Mouse (Mus musculus) kidney, postnatal 0 days (tissue): Measurements from ENCODE around the gene Agrp. TPM values are rescaled to one million over a fixed set of nuclear protein-coding genes. Genes with fewer than 3 reads are reported as not detected.

Source experiments
- ATAC-seq: fragments of 200-750 bp; cut with Nextera tagmentation; replicated peaks from 2 replicates; pipeline ENCODE4 v1.8.0; 2017; ENCODE audit warnings: low read depth, moderate number of reproducible peaks, moderate TSS enrichment, moderate library complexity; ENCODE audit not compliant: low FRiP score
- DNase-seq: peaks from one replicate; pipeline ENCODE4 v3.0.0-alpha.2; 2016; ENCODE audit warnings: low spot score
- H3K27ac ChIP-seq: fragments of 300-500 bp; sonication (generic); 2 replicates; pipeline ENCODE4 v1.5.1; 2014; ENCODE audit warnings: mild to moderate bottlenecking
- H3K27me3 ChIP-seq: fragments of 300-500 bp; sonication (generic); 2 replicates; pipeline ENCODE4 v1.6.1; 2014; ENCODE audit warnings: low read length, mixed read lengths; ENCODE audit not compliant: insufficient read depth
- H3K36me3 ChIP-seq: fragments of 300-500 bp; sonication (generic); 2 replicates; pipeline ENCODE4 v1.6.1; 2014; ENCODE audit warnings: low read length, mixed read lengths; ENCODE audit not compliant: insufficient read depth
- H3K4me1 ChIP-seq: fragments of 300-500 bp; sonication (generic); replicated peaks from 2 replicates; pipeline ENCODE4 v1.6.1; 2014; ENCODE audit warnings: antibody characterized with exemption, low read length, mixed read lengths; ENCODE audit not compliant: insufficient read depth
- H3K4me2 ChIP-seq: fragments of 300-500 bp; sonication (generic); 2 replicates; pipeline ENCODE4 v1.6.1; 2014; ENCODE audit warnings: mild to moderate bottlenecking, low read length, moderate library complexity, mixed read lengths
- H3K4me3 ChIP-seq: fragments of 300-500 bp; sonication (generic); replicated peaks from 2 replicates; pipeline ENCODE4 v1.5.1; 2014; ENCODE audit warnings: low read depth, low read length
- H3K9ac ChIP-seq: fragments of 300-500 bp; sonication (generic); 2 replicates; pipeline ENCODE4 v1.6.1; 2014; ENCODE audit warnings: low read depth, low read length
- H3K9me3 ChIP-seq: fragments of 300-500 bp; sonication (generic); replicated peaks from 2 replicates; pipeline ENCODE4 v1.6.1; 2016; ENCODE audit warnings: low read length, inconsistent platforms, mixed read lengths
- CTCF ChIP-seq: IDR thresholded peaks from 2 replicates; pipeline ENCODE4 v1.5.1; 2016; ENCODE audit warnings: antibody characterized with exemption, low read depth, mild to moderate bottlenecking, moderate library complexity
- WGBS: fragments of 180-500 bp; shearing (Covaris S2); extraction: QIAGEN DNeasy Blood & Tissue Kit; methylation state at CpG from one replicate; pipeline ENCODE4 v1.1.7; 2014; 5-methylcytosine and 5-hydroxymethylcytosine counted together
- polyA plus RNA-seq: library from polyadenylated mRNA; unstranded; fragments of >200 nt; fragmentation: Nextera tagmentation; extraction: Ambion mirVana; gene quantifications from 2 replicates; pipeline ENCODE4 v1.2.1, GENCODE M21; 2015

Agrp gene
- polyA plus RNA-seq, 1 experiment from 2014 or later: 0.61 TPM

DNA sequence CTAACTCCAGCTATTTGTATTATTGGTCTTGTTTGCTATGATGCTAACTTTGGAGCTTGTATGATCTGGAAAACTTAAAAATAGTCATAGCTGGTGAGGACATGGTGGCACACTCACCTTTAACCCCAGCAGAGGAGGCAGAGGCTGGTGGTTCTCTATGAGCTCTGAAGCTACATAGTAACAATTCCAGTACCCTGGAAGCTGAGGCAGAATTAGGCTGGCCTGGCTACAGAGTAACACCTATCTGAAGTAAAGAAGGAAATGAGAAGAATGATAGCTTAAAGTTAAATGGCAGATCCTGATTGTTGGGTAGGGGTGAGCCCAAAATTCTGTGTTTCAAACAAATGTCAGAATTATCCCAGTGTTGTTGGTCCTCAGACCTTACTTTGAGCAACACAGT is 20.4 kb upstream of the Agrp start:
- H3K4me2 ChIP-seq: no peak overlapping the region
- no peak for TF ChIP-seq CTCF
- H3K27ac ChIP-seq: no peak overlapping the region
- H3K4me1 ChIP-seq: no peaks in the 10 kb centered on the region
- H3K4me3 ChIP-seq: no peak overlapping the region
- no peak for ATAC-seq
- no peak overlapping the region for H3K9ac ChIP-seq
- 0 out of 2 replicates have a peak, but pooled peaks cover 9% of the 10 kb centered on the region for H3K36me3 ChIP-seq
- no peaks in the 10 kb centered on the region for H3K9me3 ChIP-seq
- H3K27me3 ChIP-seq: no peaks in the 10 kb centered on the region
- DNase-seq: no peak

GRCm38 (mm10) chr8:105648929-105649328 is 11.7 kb upstream of the Agrp start:
- Histone ChIP-seq H3K27ac (no peak overlapping the region), H3K27me3 (no peaks in the 10 kb centered on the region), H3K4me1 (no peaks in the 10 kb centered on the region; the same call in 1 of the 2 replicates), H3K9ac (no peak overlapping the region), H3K36me3 (peaks cover 26% of the 10 kb centered on the region; the same call in 1 of the 2 replicates), H3K4me3 (no peak overlapping the region), H3K4me2 (no peak overlapping the region), H3K9me3 (no peaks in the 10 kb centered on the region)
- 86% methylated on average over 1 of the region's 1 CpGs for WGBS
- TF ChIP-seq CTCF: no peak
- no peak for ATAC-seq
- no peak for DNase-seq

- Histone ChIP-seq H3K36me3 (peaks cover 15% of the 10 kb centered on the region; the same call in 1 of the 2 replicates), H3K4me3 (no peak overlapping the region), H3K27ac (no peak overlapping the region), H3K27me3 (no peaks in the 10 kb centered on the region), H3K9ac (no peak overlapping the region), H3K4me2 (no peak overlapping the region), H3K4me1 (no peaks in the 10 kb centered on the region), H3K9me3 (no peaks in the 10 kb centered on the region)
- 100% methylated on average over 1 of the region's 1 CpGs for WGBS
- no peak for TF ChIP-seq CTCF
- no peak for ATAC-seq
- no peak for DNase-seq
These were observed 8.0 kb upstream of the Agrp start for GRCm38 (mm10) chr8:105645205-105645604.

GRCm38 (mm10) chr8:105640511-105640910 is 3.3 kb upstream of the Agrp start:
- Histone ChIP-seq H3K9me3 (no peaks in the 10 kb centered on the region), H3K27me3 (no peaks in the 10 kb centered on the region), H3K36me3 (peaks cover 8% of the 10 kb centered on the region; the same call in 1 of the 2 replicates), H3K4me1 (peaks cover 8% of the 10 kb centered on the region), H3K27ac (no peak overlapping the region), H3K4me2 (no peak overlapping the region), H3K4me3 (no peak overlapping the region), H3K9ac (no peak overlapping the region)
- 57% methylated on average over 2 of the region's 2 CpGs for WGBS
- DNase-seq (peak; percentile 57), ATAC-seq (no peak)
- TF ChIP-seq CTCF: no peak

DNA sequence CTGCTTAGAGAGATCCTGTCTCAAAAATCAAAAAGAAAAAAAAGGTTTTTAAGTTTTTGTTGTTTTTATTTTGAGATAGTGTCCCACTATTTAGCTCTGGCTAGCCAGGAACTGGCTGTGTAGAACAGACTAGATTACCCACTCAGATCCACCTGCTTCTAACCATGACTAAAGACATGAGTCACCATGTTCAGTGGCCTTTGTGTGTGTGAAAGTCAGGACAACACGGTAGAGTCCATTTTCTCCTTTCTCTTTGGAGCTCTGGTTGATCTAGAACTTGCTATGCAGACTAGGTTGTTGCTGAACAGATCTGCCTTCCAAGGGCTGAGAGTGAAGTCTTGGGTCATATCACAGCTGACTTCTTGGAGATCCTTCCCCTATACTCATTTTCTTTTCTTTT is 2.6 kb upstream of the Agrp start:
- no peaks in the 10 kb centered on the region for H3K9me3 ChIP-seq
- no peak for TF ChIP-seq CTCF
- ATAC-seq (no peak), DNase-seq (no peak)
- peaks cover 8% of the 10 kb centered on the region for H3K4me1 ChIP-seq
- H3K36me3 ChIP-seq: peaks cover 5% of the 10 kb centered on the region; the same call in 1 of the 2 replicates
- no peak overlapping the region for H3K4me2 ChIP-seq
- no peaks in the 10 kb centered on the region for H3K27me3 ChIP-seq
- no peak overlapping the region for H3K9ac ChIP-seq
- 53% methylated on average over 1 of the region's 1 CpGs for WGBS
- H3K27ac ChIP-seq: no peak overlapping the region
- no peak overlapping the region for H3K4me3 ChIP-seq

GRCm38 (mm10) chr8:105638510-105638909 is 1.3 kb upstream of the Agrp start:
- Histone ChIP-seq H3K9me3 (no peaks in the 10 kb centered on the region), H3K4me3 (no peak overlapping the region), H3K27ac (no peak overlapping the region), H3K4me2 (peak overlapping the region; percentile 91), H3K27me3 (no peaks in the 10 kb centered on the region), H3K36me3 (no peaks in the 10 kb centered on the region), H3K9ac (peak overlapping the region; percentile 37; the same call in 1 of the 2 replicates), H3K4me1 (peaks cover 8% of the 10 kb centered on the region)
- WGBS: 83% methylated on average over 4 of the region's 4 CpGs
- DNase-seq (no peak), ATAC-seq (no peak)
- no peak for TF ChIP-seq CTCF

- peak; percentile 81 for DNase-seq
- no peaks in the 10 kb centered on the region for H3K9me3 ChIP-seq
- under 1% methylated on average over 11 of the region's 11 CpGs for WGBS
These were observed 428 bp upstream of the Agrp start for GRCm38 (mm10) chr8:105637601-105638041.

More at GRCm38 (mm10) chr8:105637601-105638041, 428 bp upstream of the Agrp start:
- Histone ChIP-seq H3K27me3 (no peaks in the 10 kb centered on the region), H3K27ac (peak overlapping the region; percentile 100), H3K9ac (peak overlapping the region; percentile 99), H3K4me3 (peak overlapping the region; percentile 91), H3K36me3 (no peaks in the 10 kb centered on the region), H3K4me2 (peak overlapping the region; percentile 91), H3K4me1 (peaks cover 8% of the 10 kb centered on the region)
- no peak for ATAC-seq
- TF ChIP-seq CTCF: no peak
